Mouse (Mus musculus): Measurements from ENCODE around the gene Susd5.

DNA sequence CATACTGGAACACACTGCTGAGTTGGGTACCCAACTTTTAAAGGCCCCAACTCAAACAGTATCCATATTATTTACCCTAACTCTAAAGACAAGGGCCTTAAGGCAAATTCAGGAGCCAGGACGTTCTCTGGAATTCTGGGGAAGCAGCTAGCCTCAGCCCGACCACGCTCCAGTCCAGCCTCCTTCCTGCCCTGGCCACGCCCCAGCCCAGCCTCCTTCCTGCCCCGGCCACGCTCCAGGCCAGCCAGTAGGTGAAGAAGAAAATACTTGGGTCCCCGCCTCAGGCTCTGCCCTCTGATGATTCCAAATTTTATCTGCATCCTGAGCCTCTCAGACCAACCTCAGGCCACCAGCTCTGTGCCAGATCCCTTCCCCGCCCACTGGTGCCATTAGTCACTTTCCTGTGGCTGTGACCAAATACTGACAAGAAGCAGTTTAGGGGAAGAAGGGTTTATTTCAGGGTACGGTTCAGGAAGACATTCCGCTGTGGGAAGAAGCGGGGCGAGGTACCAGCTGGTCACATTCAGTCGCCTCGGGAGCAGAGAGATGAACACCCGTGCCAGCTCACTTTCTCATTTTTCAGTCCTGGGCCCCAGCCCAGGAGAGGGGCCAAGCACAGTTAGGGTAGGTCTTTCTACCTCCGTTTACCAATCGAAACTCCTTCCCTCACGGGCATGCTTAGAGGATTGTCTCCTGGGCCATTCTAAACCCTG, 57.1 kb downstream of the Susd5 start:
- TF ChIP-seq CTCF (IDR thresholded peaks at IDR 0.05; ENCODE audit: borderline replicate concordance, insufficient read depth, low read depth, low read length) (no peak), POLR2A (IDR thresholded peaks at IDR 0.05; ENCODE audit: borderline replicate concordance, insufficient read depth, low read length) (no peak)
